Mouse (Mus musculus) MEL (cell line): ENCODE measurements at regions not wholly inside any gene's neighbourhood (a gene's known extent, or its start where the extent isn't known, plus 50 kb on each side); places are given as distances from the start of the nearest gene placed in this dataset.

ENCODE experiments used
- MAFK ChIP-seq: IDR thresholded peaks from 2 replicates; pipeline ENCODE4 v1.6.1; 2011; ENCODE audit warnings: low read depth, mild to moderate bottlenecking, low read length, improper control_type of control experiment, borderline replicate concordance
- TAL1 ChIP-seq: IDR thresholded peaks from 2 replicates; pipeline ENCODE4 v1.6.1; 2012; ENCODE audit warnings: mild to moderate bottlenecking, inconsistent platforms, low read length, moderate library complexity, mixed read lengths

DNA sequence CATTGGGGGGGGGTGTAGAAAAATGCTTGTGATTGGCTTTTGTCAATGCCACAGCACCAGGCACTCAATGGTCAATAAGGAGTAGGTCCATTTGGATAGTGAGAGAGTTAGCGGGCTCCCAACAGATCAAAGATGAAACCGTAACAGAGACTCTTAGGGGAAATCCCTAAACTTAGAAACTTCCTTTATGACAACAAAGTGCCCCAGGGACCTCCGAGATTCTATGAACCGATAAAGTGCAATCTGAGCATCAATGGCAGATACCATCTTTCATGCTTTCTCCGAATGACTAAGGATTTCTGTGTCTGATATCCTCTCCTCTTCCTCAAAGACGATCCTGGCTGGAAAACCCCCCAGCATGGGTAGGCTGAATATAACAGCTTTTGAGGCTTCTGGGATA, 70.7 kb upstream of the Prdx6 start:
- TF ChIP-seq MAFK (no peak), TAL1 (no peak)
